Mouse (Mus musculus) T-helper 2 cell (primary cell): ENCODE measurements around the gene Ifi47.
"Not testable (repeated sequence)": the region's sequence is repeated elsewhere in the genome, so short reads cannot be mapped to it uniquely, and the experiment has no call there.

Source experiments
- in situ Hi-C: fragments of 300-600 bp; cut with MboI, MseI; formaldehyde crosslinking; loops from one replicate; pipeline ENCODE4 v1.15.1; 2025; ENCODE audit warnings: high pct_unique_total_duplicates

Gene Ifi47

DNA sequence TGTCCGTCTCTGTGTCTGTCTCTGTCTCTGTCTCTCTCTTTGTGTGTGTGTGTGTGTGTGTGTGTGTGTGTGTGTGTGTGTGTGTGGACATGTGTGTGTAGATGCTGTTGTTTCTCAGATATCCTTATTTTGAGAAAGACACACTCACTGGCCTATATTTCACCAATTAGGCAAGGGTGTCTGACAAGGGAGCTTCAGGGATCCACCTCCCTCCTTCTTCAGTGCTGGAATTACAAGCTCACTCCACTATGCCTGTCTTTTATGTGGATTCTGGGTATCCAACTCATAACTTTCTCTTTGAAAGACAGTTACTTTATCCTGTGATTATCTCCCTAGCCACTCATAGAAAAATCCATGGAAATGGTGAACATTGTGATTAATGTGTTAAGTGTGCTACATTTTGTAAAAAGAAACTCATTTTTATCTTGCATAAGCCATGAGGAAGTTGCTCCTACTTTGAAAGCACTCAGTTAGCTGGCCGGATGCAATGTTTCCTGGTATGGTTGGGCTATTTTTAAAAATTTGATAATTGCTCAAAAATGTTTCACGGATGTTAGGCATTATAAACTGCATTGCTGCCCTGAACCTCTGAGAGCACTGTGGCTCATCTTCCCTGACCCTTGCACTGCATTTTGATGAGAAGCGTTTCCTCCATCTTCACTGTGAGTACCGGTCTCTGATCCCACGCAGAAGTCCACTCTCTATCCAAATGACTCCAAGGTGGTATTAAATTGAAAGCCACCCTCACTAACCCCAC is at the start of gene Ifi47:
Gene Ifi47, plus strand, starts transcription at position 587 of the 757 bp plus-strand sequence.
- in situ Hi-C loops, result loop anchor here (25.0 kb wide), 1 partner anchor 1861 kb away; the partner anchor contains the start of genes 4933414I15Rik and Zfp354b

DNA sequence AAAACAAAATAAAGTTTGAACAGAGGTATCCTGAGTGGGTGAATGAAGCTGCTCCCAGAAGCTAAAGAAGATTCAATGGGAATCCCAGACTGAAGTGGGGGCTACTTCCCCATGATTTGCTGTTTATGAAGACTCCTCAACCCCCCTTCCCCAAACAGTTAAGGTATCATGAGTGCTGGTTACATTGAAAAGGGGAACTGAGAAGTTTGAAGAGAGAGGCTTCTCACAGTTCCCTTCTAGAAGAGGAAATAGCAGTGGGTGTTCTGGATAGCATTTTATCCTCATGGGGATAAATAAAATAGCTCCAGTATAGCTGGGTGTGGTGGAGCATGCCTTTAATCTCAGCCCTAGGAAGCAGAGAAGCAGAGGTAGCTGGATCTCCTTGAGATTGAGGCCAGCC is 26.3 kb upstream of the Ifi47 start:
- in situ Hi-C loops, result not testable (repeated sequence)

DNA sequence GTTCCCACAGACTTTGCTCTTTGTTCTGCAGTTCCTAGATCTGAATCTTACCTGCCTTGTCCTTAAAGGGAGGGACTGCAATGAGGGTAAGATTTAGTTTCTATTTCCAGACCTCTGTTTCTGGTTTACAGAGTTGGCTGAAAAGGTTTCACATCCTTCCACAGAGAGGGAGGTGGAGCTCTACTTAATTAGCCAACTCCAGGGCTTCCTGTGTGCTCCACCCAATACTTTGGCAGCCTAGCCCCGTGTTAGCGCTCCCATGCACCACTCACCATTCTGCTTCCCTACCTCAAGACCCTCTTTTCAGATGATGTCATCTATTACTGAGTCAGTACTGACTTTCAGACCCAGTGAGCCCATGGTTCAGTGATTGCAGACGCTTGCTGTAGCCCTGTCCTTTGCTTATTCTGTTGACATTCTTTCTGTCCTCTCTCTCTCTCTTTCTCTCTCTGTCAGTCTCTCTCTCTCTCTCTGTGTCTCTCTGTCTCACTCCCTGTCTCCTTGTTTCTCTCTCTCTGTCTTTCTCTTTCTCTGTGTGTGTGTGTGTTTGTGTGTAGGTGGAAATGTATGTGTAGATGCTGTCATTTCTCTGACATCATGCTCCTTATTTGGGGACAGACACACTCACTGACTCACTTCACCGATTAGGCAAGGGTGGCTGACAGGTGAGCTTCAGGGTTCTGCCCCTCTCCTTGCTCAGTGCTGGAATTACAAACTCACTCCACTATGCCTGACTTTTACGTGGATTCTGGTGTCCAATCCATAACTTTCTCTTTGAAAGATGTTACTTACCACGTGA is 25.1 kb upstream of the Ifi47 start, which contains the start of gene 9930111J21Rik2:
Gene 9930111J21Rik2, minus strand, starts transcription at position 150 of the 799 bp plus-strand sequence.
- in situ Hi-C loops, result not testable (repeated sequence)

DNA sequence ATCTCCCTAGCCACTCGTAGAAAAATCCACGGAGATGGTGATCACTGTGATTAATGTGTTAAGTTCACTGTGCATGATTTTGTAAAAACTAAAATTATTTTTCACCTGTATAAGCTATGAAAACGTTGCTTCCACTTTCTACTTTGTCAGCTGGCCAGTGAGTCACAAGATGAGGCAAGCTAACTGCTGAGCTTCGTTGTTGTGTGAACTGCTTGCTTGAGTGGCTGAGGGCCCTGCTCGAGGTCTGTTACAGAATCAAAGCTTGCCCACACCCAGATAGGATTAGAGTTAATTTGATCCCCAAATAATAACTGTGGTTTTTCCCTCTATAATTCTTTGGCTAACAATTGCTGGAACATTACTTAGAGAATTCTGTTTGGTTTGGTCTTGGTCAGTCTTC is 24.5 kb upstream of the Ifi47 start:
- in situ Hi-C loops, result not testable (repeated sequence)

DNA sequence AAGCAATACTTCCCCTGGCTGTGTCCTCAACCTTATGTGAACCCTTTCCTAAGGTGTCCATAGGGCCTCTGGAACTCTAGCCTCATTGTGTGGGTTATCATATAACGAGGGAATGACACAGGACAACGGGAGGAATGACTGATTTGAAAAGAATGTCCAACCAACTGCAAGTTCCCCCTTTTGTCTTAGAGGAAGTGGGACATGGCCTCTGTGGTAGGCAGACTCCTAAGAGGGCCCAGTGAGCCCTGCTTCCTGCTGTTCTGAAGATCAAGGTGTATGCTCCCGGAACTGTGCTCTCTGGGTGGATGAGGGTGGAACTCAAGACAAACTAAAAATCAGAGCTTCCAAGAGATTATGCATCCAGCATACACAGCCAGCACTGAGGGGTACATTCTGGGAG is 16.3 kb upstream of the Ifi47 start:
- in situ Hi-C loops, result not testable (repeated sequence)

DNA sequence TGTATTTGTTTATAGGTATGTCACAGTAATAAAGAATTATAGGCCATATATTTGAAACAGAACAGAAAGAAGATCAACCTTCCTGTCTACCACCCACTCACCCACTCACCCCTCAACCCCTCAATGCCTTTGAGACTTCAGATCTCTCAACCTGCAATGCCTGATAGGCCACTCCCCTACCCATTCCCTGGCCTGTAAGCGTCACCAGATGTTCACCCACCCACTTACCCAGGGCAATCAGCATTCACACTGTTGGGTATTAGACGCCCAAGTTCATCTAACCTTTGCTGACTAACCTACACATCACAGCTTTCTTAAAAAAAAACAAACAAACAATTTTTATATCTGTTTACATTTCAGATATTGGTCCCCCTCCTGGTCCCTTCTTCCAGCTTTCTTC is 14.5 kb upstream of the Ifi47 start:
- in situ Hi-C loops, result not testable (repeated sequence)

DNA sequence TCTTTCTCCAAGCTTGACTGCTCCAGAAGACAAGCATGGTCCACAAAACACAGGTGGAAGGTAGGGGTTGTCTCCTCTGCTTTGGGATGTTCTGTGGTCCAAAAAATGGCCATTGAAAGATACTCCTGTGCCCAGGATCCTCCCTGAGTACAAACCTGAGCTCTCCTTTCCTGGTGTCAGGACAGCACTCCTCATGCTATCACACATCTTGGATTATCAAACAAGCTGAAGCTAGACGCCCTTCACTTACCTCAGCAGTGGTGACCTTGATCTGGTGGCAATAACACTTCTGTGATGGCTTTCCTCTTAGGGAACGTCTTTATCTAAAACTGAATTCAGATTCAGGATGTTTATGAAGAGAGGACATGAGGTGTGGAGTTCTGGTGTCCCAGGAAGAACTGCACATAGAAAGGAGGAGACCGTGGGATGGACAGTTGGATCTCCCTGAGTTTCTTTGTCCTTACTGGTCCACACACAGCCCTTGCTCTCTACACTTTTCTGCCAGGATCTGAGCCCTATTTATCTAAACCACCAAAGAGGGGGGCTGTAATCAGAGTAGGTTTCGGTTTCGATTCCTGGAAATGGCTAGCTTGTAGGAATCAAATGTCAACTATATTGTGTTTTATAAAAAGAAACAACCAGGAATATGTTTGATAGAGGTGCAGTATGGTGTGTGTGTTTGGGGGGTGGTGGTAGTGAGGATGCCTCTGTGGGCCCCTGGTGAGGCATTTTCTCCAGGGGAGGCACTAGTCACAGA is 12.5 kb upstream of the Ifi47 start, which contains the start of gene Tgtp2:
Gene Tgtp2, minus strand, starts transcription at position 494 of the 757 bp plus-strand sequence.
- in situ Hi-C loops, result not testable (repeated sequence)

DNA sequence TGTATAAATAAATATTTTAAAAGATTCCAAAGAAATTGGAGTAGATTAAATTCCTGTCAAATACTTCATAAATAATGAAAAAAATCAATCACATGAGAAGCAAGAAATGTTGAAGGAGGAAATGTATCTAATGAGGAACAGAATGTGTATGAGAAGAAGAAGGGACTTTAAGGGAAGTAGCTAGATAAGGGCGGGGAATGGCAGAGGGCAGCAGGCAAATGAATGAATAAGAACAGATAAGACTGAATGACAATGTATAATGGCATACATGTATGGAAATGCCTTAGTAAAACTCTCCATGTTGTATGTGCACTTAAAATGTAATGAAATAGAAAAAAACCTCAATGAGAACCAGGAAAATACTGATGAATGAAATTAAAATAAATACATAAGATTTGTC is 8.0 kb upstream of the Ifi47 start:
- in situ Hi-C loops, result no loop called here

DNA sequence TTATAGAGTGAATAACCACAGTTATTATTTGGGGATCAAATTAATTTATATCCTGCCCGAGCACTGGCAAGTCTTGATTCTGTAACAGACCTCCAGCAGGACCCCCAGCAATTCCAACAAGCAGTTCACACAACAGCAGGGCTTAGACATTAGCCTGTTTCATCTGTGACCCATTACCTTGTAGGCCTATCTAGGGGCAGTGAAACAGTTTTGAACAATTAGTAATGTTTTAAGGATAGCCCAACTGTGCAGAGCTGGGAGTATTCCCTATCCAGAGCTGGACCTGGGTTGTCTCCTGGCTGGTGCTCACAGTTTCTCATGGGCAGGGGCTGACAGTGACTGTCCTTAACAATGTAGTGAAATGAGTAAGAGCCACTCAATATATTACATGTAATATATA is 625 bp downstream of the Ifi47 start:
- in situ Hi-C loops, result loop anchor here (25.0 kb wide), 1 partner anchor 1860 kb away; the partner anchor contains the start of genes 4933414I15Rik and Zfp354b

DNA sequence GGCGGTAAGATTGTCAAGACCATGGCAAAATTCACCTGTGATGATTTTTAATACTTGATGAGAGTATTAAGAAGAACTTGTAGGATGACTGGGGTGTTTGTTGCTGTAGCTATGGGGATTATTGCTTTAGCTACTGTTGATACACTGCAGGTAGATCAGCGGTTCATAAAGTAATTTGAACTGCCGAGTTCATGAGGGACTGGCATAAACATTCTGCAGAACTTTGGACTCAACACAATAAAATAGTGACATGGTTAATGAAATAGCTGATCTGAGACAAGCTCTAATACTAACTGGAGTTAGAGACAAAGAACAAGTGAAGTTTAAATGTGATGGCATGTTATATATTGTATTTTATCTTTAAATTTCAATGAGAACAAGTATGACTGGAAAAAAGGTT is 2.3 kb downstream of the Ifi47 start:
- in situ Hi-C loops, result loop anchor here (25.0 kb wide), 1 partner anchor 1859 kb away; the partner anchor contains the start of genes 4933414I15Rik and Zfp354b

DNA sequence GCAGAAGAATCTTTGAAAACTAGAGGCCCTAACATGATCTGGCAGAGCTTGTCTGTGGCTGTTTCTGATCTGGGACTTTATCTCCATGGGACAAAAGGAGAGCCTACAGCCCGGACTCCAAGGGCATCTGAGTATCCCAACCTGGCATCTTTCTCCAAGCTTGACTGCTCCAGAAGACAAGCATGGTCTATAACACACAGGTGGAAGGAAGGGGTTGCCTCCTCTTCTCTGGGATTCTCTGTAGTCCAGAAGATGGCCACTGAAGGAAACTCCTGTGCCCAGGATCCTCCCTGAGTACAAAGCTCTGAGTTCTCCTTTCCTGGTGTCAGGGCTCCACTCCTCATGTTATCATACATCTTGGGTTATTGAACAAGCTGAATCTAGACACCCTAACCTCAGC is 4.2 kb downstream of the Ifi47 start:
- in situ Hi-C loops, result loop anchor here (10.0 to 25.0 kb wide), 2 partner anchors 96 to 1857 kb away; partner anchors contain the start of genes 4933414I15Rik and Zfp354b

DNA sequence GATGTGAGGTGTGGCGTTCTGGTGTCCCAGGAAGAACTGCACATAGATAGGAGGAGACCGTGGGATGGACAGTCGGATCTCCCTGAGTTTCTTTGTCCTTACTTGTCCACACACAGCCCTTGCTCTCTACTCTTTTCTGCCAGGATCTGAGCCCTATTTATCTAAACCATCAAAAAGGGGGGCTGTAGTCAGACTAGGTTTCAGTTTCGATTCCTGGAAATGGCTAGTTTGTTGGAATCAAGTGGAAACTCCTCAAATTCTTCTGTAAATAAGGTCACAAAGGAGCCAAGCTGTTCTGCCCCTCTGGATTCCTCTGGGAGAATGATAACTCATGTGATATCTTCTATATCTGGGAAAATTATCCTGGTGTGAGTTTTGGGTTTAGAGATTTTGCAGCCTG is 5.0 kb downstream of the Ifi47 start:
- in situ Hi-C loops, result loop anchor here (10.0 to 25.0 kb wide), 2 partner anchors 97 to 1856 kb away; partner anchors contain the start of genes 4933414I15Rik and Zfp354b

DNA sequence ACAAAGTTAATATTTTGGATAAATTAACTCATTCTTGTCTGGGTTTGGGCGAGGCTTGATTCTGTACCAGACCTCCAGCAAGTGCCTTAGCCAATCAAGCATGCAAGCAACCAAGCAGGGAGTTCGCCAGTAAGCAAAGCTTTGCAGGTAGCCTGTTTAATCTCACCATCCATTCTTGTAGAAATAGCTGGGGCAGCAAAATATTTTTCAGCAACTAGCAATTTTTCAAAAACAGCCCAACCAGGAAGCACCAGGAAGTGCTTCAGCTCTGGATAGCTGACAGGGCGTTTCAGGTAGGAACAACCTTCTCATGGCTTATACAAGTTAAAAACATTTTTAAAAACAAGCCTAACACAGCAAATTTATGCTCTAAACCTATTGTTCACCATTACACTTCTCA is 5.5 kb downstream of the Ifi47 start:
- in situ Hi-C loops, result loop anchor here (10.0 to 25.0 kb wide), 2 partner anchors 97 to 1855 kb away; partner anchors contain the start of genes 4933414I15Rik and Zfp354b

DNA sequence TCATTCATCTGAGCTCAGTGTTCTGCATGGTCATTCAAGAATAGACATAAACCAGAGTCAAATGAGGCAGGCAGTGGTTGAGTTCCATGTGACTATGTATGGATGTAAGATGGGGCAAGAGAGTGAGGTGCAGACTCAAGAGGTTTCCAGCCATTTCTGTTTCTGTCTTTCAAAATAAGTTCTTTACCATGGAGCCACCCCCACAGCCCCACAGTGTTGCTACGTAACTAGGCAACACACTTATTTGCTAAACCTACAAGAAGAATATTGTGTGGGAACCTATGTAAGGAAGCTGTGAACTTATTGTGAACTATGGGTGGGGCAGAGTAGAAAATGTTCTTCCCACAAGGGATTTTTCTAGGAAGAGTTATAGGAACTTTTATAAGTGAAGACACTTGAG is 6.8 kb downstream of the Ifi47 start:
- in situ Hi-C loops, result loop anchor here (10.0 to 25.0 kb wide), 2 partner anchors 98 to 1854 kb away; partner anchors contain the start of genes 4933414I15Rik and Zfp354b

DNA sequence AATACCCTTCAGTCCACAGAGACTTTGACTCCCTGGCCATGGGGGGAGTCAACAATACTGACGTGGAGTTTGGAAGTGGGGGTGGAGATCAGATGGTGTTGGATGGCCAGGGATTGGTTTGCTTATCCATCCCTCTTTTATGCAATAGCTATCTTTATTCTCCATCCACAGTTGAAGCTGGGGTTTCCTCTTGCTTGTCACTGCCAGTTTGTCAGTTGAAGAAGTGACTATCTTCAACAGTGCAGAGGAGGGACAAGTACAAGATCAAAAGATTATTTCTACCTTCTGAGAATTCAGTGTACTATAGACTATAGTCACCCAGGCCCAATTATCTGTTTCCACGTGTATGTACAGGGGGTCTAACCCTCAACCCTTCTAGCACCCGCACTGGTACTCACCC is 7.4 kb downstream of the Ifi47 start:
- in situ Hi-C loops, result loop anchor here (10.0 to 25.0 kb wide), 2 partner anchors 99 to 1853 kb away; partner anchors contain the start of genes 4933414I15Rik and Zfp354b

DNA sequence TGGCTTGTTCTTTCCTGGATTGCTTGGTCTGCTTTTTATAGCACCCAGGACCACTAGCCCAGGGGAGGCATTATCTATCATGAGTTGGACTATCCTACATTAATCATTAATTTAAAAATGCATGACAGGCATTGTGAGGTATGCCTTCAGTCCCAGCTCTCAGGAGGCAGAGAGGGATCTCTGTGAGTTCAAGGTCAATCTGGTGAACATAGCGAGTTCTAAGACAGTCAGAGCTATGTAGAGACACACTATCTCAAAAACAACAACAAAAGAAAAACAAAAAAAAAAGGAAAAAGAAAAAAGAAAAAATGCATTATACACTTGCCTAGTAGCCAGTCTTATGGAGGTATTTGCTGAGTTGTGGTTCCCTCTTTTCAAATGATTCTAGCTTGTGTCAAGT is 8.0 kb downstream of the Ifi47 start:
- in situ Hi-C loops, result loop anchor here (10.0 to 25.0 kb wide), 2 partner anchors 100 to 1853 kb away; partner anchors contain the start of genes 4933414I15Rik and Zfp354b

DNA sequence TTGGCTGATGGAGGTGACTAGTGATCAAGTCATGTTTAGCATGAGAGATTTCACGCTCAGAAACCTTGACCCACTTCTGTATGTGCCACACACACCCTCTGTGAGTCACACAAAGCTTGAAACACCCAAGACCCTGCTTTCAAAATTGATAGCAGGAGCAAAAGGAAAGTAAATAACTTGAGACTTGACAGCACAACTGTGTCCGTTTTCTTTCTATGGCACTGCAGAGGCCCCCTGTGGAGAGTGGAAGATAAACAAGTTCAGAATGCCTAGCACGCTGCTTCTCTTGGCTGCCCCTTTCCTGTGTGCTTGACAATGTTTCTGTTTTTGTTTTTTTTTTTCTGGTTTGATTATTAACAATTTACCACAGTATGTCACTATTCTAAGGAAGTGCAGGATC is 8.5 kb downstream of the Ifi47 start:
- in situ Hi-C loops, result loop anchor here (10.0 to 25.0 kb wide), 2 partner anchors 100 to 1852 kb away; partner anchors contain the start of genes 4933414I15Rik and Zfp354b

DNA sequence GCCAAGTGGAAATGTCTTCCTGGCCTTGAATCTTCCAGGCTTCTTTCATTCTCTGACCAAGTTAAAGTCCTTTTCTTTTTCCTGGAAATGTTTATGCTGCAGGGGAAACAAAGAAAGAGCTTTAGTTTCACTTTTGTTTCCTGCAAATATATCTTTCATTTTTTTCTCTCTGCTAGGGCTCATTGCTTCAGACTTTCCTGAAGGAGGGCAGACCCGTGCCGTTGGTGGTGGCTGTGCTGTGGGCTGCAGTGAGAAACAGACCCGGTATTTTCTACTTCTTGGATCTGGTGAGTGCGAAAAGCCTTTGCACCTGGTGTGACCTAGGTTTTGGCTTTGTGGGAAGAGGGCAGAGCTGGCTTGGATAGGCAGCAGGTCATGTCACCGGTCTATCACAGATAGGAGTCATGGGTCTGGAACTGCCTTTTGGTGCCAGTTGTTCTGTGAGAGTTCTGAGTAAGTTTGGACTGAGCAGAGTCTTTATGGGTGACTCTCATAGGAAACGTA is 10.5 kb downstream of the Ifi47 start:
- in situ Hi-C loops, result loop anchor here (10.0 to 25.0 kb wide), 2 partner anchors 102 to 1850 kb away; partner anchors contain the start of genes 4933414I15Rik and Zfp354b

DNA sequence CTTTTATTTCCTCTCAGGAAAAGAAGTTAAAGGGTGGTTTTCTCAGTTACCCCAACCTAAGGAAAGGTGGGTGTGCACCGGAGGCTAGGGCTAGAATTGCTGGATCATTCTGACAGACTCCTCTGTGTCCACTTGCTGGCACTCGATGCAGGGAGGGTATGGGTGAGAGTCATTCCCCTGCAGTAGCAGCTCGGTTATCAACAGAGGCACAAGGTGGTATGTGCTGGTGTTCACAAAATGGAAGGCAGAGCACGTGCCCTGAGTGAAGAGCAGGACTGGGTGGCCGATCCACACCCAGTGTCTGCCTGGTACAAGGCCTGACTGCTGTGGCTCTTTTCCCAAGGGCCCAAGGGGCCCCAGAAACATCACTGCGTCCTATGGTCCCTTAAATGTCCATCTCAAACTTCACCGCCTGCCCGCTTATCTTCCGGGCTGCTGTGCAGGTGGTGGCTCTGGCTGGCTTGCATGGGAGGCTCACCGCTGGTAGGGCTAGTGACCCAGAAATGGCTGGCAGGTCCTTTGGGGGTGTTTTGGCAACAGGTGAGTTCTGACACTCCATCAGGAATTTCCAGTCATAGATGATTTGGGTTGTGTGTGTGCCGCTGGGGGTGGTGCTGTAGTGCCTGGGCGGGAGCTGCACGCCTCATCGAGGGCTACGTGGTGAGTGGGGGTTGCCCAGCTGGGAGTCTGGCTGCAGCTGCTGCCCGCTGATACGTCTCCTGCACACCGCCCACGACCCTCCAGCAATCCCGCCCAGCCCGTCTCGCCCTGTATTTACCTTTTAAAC is 11.6 kb downstream of the Ifi47 start:
- in situ Hi-C loops, result loop anchor here (10.0 to 25.0 kb wide), 2 partner anchors 103 to 1849 kb away; partner anchors contain the start of genes 4933414I15Rik and Zfp354b
